ENCODE assay signal across 26 mouse cellular contexts in the genomic region with DNA sequence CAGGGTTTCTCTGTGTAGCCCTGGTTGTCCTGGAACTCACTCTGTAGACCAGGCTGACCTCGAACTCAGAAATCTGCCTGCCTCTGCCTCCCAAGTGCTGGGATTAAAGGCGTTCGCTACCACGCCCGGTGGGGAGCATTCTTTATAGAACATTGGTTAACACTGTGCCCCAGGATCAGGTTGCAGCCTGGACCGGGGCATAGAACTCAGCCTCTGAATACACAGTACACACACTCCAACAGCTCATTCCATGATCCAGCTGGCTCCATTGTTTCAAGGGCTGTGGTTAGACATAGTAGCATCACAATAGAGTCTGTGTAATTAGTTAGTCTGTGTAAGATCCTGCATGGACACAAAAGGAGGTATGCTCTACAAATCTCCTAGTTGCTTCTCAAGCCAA. TPM values are rescaled to one million over a fixed set of nuclear protein-coding genes. Genes with fewer than 3 reads are reported as not detected.
"Had no signal": no experiment of that assay in that cellular context is flagged by ENCODE, and none has a peak within 500 bp of the region (broad histone marks: within the 10 kb centered on the region; RNA-seq: fewer than 3 reads in every experiment).

No protein-coding gene starts in this region.

- H3K9me3 ChIP-seq: heart, embryonic 10.5 days; heart, embryonic 13.5 days; heart, embryonic 15.5 days; hindbrain, embryonic 13.5 days; hindbrain, embryonic 15.5 days; kidney, embryonic 15.5 days; limb, embryonic 10.5 days; limb, embryonic 12.5 days; liver, embryonic 13.5 days; liver, embryonic 15.5 days had no signal

- H3K4me1 ChIP-seq: hindbrain, embryonic 13.5 days; hindbrain, embryonic 15.5 days had no signal

- H3K36me3 ChIP-seq: heart, embryonic 10.5 days; heart, embryonic 13.5 days; heart, embryonic 15.5 days; hindbrain, embryonic 13.5 days; hindbrain, embryonic 15.5 days; kidney, embryonic 15.5 days; limb, embryonic 10.5 days; limb, embryonic 12.5 days; liver, embryonic 13.5 days; liver, embryonic 15.5 days had no signal

- H3K4me3 ChIP-seq: heart, embryonic 10.5 days; heart, embryonic 13.5 days; heart, embryonic 15.5 days; hindbrain, embryonic 13.5 days; hindbrain, embryonic 15.5 days; kidney, embryonic 15.5 days; limb, embryonic 10.5 days; limb, embryonic 12.5 days; liver, embryonic 13.5 days; liver, embryonic 15.5 days had no signal

- H3K9ac ChIP-seq: heart, embryonic 13.5 days; heart, embryonic 15.5 days; hindbrain, embryonic 13.5 days; hindbrain, embryonic 15.5 days; kidney, embryonic 15.5 days; limb, embryonic 12.5 days; liver, embryonic 13.5 days; liver, embryonic 15.5 days had no signal

- H3K27me3 ChIP-seq: heart, embryonic 13.5 days; heart, embryonic 15.5 days; hindbrain, embryonic 13.5 days; hindbrain, embryonic 15.5 days; kidney, embryonic 15.5 days; limb, embryonic 12.5 days; liver, embryonic 13.5 days; liver, embryonic 15.5 days had no signal

- H3K27ac ChIP-seq: heart, embryonic 10.5 days; heart, embryonic 13.5 days; heart, embryonic 15.5 days; hindbrain, embryonic 13.5 days; hindbrain, embryonic 15.5 days; hindbrain, postnatal 0 days; kidney, embryonic 15.5 days; kidney, postnatal 0 days; limb, embryonic 10.5 days; limb, embryonic 12.5 days; liver, embryonic 13.5 days; liver, embryonic 15.5 days had no signal

- DNase-seq: gastrocnemius, postnatal 14 days; gastrocnemius, postnatal 36 days; heart, adult 18-20 months; heart, postnatal 14 days; heart, postnatal 36 days; kidney, adult 11 months; kidney, adult 2 months; kidney, adult 9 months; kidney, postnatal 14 days; kidney, postnatal 36 days; layer of hippocampus, adult 9-11 months; layer of hippocampus, postnatal 36 days; liver; liver, embryonic 13.5 days had no signal

RNA-seq across cellular contexts. Expression of a gene that starts 40.9 kb away (rescaled TPM):
- total RNA-seq: hindbrain, postnatal 0 days had no signal
- polyA plus RNA-seq: hindbrain, embryonic 11.5 days; liver, embryonic 15.5 days had no signal
